Mouse (Mus musculus): Measurements from ENCODE around the gene Gabbr2. TPM values are rescaled to one million over a fixed set of nuclear protein-coding genes. Genes with fewer than 3 reads are reported as not detected.

Gene Gabbr2
- polyA plus RNA-seq, 1 experiment from 2014 or later, result 0.54 TPM

- H3K4me1 ChIP-seq (replicated peaks; ENCODE audit: control insufficient read depth, insufficient read depth, low read length), result 0 out of 2 replicates have a peak, but pooled peaks cover 3% of the 10 kb centered on the region
- H3K9me3 ChIP-seq (ENCODE audit: control insufficient read depth, low read length), result no peaks in the 10 kb centered on the region
These were observed 359.2 kb downstream of the Gabbr2 start for GRCm38 (mm10) chr4:46632465-46632864.

GRCm38 (mm10) chr4:46630390-46630789 is 361.3 kb downstream of the Gabbr2 start:
- no peaks in the 10 kb centered on the region for H3K27me3 ChIP-seq (ENCODE audit: control insufficient read depth, insufficient read depth, low read length)
- 0 out of 2 replicates have a peak, but pooled peaks cover 3% of the 10 kb centered on the region for H3K4me1 ChIP-seq (replicated peaks; ENCODE audit: control insufficient read depth, insufficient read depth, low read length)
- H3K9ac ChIP-seq (ENCODE audit: low read depth, low read length), result no peak overlapping the region
- ATAC-seq (ENCODE audit: low FRiP score) (no peak), DNase-seq (ENCODE audit: low spot score) (no peak)
- H3K9me3 ChIP-seq (ENCODE audit: control insufficient read depth, low read length), result no peaks in the 10 kb centered on the region
- H3K27ac ChIP-seq (ENCODE audit: low read depth, low read length), result no peak overlapping the region
- WGBS, result 59% methylated on average over 9 of the region's 9 CpGs
- no peak overlapping the region for H3K4me3 ChIP-seq (ENCODE audit: low read depth, low read length)
- no peaks in the 10 kb centered on the region for H3K36me3 ChIP-seq (ENCODE audit: control insufficient read depth, insufficient read depth, low read length)
- H3K4me2 ChIP-seq (replicated peaks; ENCODE audit: low read depth, low read length), result no peak overlapping the region

More at GRCm38 (mm10) chr4:46632465-46632864, 359.2 kb downstream of the Gabbr2 start:
- H3K4me3 ChIP-seq (ENCODE audit: low read depth, low read length), result no peak overlapping the region
- H3K4me2 ChIP-seq (replicated peaks; ENCODE audit: low read depth, low read length), result no peak overlapping the region
- ATAC-seq (ENCODE audit: low FRiP score), result no peak
- DNase-seq (ENCODE audit: low spot score), result no peak
- H3K27ac ChIP-seq (ENCODE audit: low read depth, low read length), result no peak overlapping the region
- no peaks in the 10 kb centered on the region for H3K27me3 ChIP-seq (ENCODE audit: control insufficient read depth, insufficient read depth, low read length)
- 71% methylated on average over 2 of the region's 2 CpGs for WGBS
- H3K36me3 ChIP-seq (ENCODE audit: control insufficient read depth, insufficient read depth, low read length), result no peaks in the 10 kb centered on the region
- H3K9ac ChIP-seq (ENCODE audit: low read depth, low read length), result no peak overlapping the region

GRCm38 (mm10) chr4:46628873-46629272 is 362.8 kb downstream of the Gabbr2 start:
- ATAC-seq (ENCODE audit: low FRiP score), result no peak
- H3K36me3 ChIP-seq (ENCODE audit: control insufficient read depth, insufficient read depth, low read length), result no peaks in the 10 kb centered on the region
- 0 out of 2 replicates have a peak, but pooled peaks cover 3% of the 10 kb centered on the region for H3K4me1 ChIP-seq (replicated peaks; ENCODE audit: control insufficient read depth, insufficient read depth, low read length)
- H3K27ac ChIP-seq (ENCODE audit: low read depth, low read length), result no peak overlapping the region
- H3K9ac ChIP-seq (ENCODE audit: low read depth, low read length), result no peak overlapping the region
- no peaks in the 10 kb centered on the region for H3K9me3 ChIP-seq (ENCODE audit: control insufficient read depth, low read length)
- H3K4me3 ChIP-seq (ENCODE audit: low read depth, low read length), result no peak overlapping the region
- no peaks in the 10 kb centered on the region for H3K27me3 ChIP-seq (ENCODE audit: control insufficient read depth, insufficient read depth, low read length)
- no peak for DNase-seq (ENCODE audit: low spot score)
- no peak overlapping the region for H3K4me2 ChIP-seq (replicated peaks; ENCODE audit: low read depth, low read length)
- WGBS, result 48% methylated on average over 9 of the region's 9 CpGs

GRCm38 (mm10) chr4:46628081-46628480 is 363.6 kb downstream of the Gabbr2 start:
- no peak overlapping the region for H3K9ac ChIP-seq (ENCODE audit: low read depth, low read length)
- ATAC-seq (ENCODE audit: low FRiP score) (no peak), DNase-seq (ENCODE audit: low spot score) (no peak)
- no peaks in the 10 kb centered on the region for H3K36me3 ChIP-seq (ENCODE audit: control insufficient read depth, insufficient read depth, low read length)
- 0 out of 2 replicates have a peak, but pooled peaks cover 3% of the 10 kb centered on the region for H3K4me1 ChIP-seq (replicated peaks; ENCODE audit: control insufficient read depth, insufficient read depth, low read length)
- H3K9me3 ChIP-seq (ENCODE audit: control insufficient read depth, low read length), result no peaks in the 10 kb centered on the region
- no peak overlapping the region for H3K4me3 ChIP-seq (ENCODE audit: low read depth, low read length)
- no peak overlapping the region for H3K4me2 ChIP-seq (replicated peaks; ENCODE audit: low read depth, low read length)
- 82% methylated on average over 11 of the region's 11 CpGs for WGBS
- H3K27me3 ChIP-seq (ENCODE audit: control insufficient read depth, insufficient read depth, low read length), result no peaks in the 10 kb centered on the region
- H3K27ac ChIP-seq (ENCODE audit: low read depth, low read length), result no peak overlapping the region

- no peaks in the 10 kb centered on the region for H3K9me3 ChIP-seq (ENCODE audit: control insufficient read depth, low read length)
- ATAC-seq (ENCODE audit: low FRiP score) (no peak), DNase-seq (ENCODE audit: low spot score) (no peak)
- H3K4me2 ChIP-seq (replicated peaks; ENCODE audit: low read depth, low read length), result no peak overlapping the region
- no peak overlapping the region for H3K9ac ChIP-seq (ENCODE audit: low read depth, low read length)
- no peak overlapping the region for H3K4me3 ChIP-seq (ENCODE audit: low read depth, low read length)
- 0 out of 2 replicates have a peak, but pooled peaks cover 6% of the 10 kb centered on the region for H3K4me1 ChIP-seq (replicated peaks; ENCODE audit: control insufficient read depth, insufficient read depth, low read length)
- WGBS, result 77% methylated on average over 10 of the region's 10 CpGs
- no peak overlapping the region for H3K27ac ChIP-seq (ENCODE audit: low read depth, low read length)
- no peaks in the 10 kb centered on the region for H3K27me3 ChIP-seq (ENCODE audit: control insufficient read depth, insufficient read depth, low read length)
- no peaks in the 10 kb centered on the region for H3K36me3 ChIP-seq (ENCODE audit: control insufficient read depth, insufficient read depth, low read length)
These were observed 366.6 kb downstream of the Gabbr2 start for GRCm38 (mm10) chr4:46625101-46625500.

- no peak for ATAC-seq (ENCODE audit: low FRiP score)
- no peak for DNase-seq (ENCODE audit: low spot score)
- H3K4me1 ChIP-seq (replicated peaks; ENCODE audit: control insufficient read depth, insufficient read depth, low read length), result 0 out of 2 replicates have a peak, but pooled peaks cover 3% of the 10 kb centered on the region
- no peak overlapping the region for H3K9ac ChIP-seq (ENCODE audit: low read depth, low read length)
- H3K4me3 ChIP-seq (ENCODE audit: low read depth, low read length), result no peak overlapping the region
- WGBS, result 90% methylated on average over 5 of the region's 5 CpGs
- H3K4me2 ChIP-seq (replicated peaks; ENCODE audit: low read depth, low read length), result no peak overlapping the region
- H3K9me3 ChIP-seq (ENCODE audit: control insufficient read depth, low read length), result no peaks in the 10 kb centered on the region
- no peak overlapping the region for H3K27ac ChIP-seq (ENCODE audit: low read depth, low read length)
- no peaks in the 10 kb centered on the region for H3K36me3 ChIP-seq (ENCODE audit: control insufficient read depth, insufficient read depth, low read length)
- no peaks in the 10 kb centered on the region for H3K27me3 ChIP-seq (ENCODE audit: control insufficient read depth, insufficient read depth, low read length)
These were observed 368.7 kb downstream of the Gabbr2 start for GRCm38 (mm10) chr4:46623007-46623406.

GRCm38 (mm10) chr4:46620946-46621345 is 370.7 kb downstream of the Gabbr2 start:
- WGBS, result 81% methylated on average over 8 of the region's 8 CpGs
- no peaks in the 10 kb centered on the region for H3K36me3 ChIP-seq (ENCODE audit: control insufficient read depth, insufficient read depth, low read length)
- no peak overlapping the region for H3K4me2 ChIP-seq (replicated peaks; ENCODE audit: low read depth, low read length)
- H3K4me1 ChIP-seq (replicated peaks; ENCODE audit: control insufficient read depth, insufficient read depth, low read length), result 0 out of 2 replicates have a peak, but pooled peaks cover 3% of the 10 kb centered on the region
- no peaks in the 10 kb centered on the region for H3K9me3 ChIP-seq (ENCODE audit: control insufficient read depth, low read length)
- DNase-seq (ENCODE audit: low spot score), result no peak
- no peak overlapping the region for H3K27ac ChIP-seq (ENCODE audit: low read depth, low read length)
- no peak overlapping the region for H3K9ac ChIP-seq (ENCODE audit: low read depth, low read length)
- H3K4me3 ChIP-seq (ENCODE audit: low read depth, low read length), result no peak overlapping the region
- no peak for ATAC-seq (ENCODE audit: low FRiP score)
- H3K27me3 ChIP-seq (ENCODE audit: control insufficient read depth, insufficient read depth, low read length), result no peaks in the 10 kb centered on the region

GRCm38 (mm10) chr4:46620330-46620729 is 371.3 kb downstream of the Gabbr2 start:
- ATAC-seq (ENCODE audit: low FRiP score) (no peak), DNase-seq (ENCODE audit: low spot score) (peak; percentile 71)
- Histone ChIP-seq H3K4me1 (replicated peaks; ENCODE audit: control insufficient read depth, insufficient read depth, low read length) (0 out of 2 replicates have a peak, but pooled peaks cover 3% of the 10 kb centered on the region), H3K4me3 (ENCODE audit: low read depth, low read length) (no peak overlapping the region; the same call in 1 of the 2 replicates), H3K36me3 (ENCODE audit: control insufficient read depth, insufficient read depth, low read length) (no peaks in the 10 kb centered on the region), H3K4me2 (replicated peaks; ENCODE audit: low read depth, low read length) (peak overlapping the region; percentile 29), H3K9me3 (ENCODE audit: control insufficient read depth, low read length) (no peaks in the 10 kb centered on the region), H3K27me3 (ENCODE audit: control insufficient read depth, insufficient read depth, low read length) (no peaks in the 10 kb centered on the region), H3K9ac (ENCODE audit: low read depth, low read length) (0 out of 2 replicates have a peak overlapping the region, but pooled peaks have one; percentile 7), H3K27ac (ENCODE audit: low read depth, low read length) (no peak overlapping the region)
- 12% methylated on average over 23 of the region's 23 CpGs for WGBS

GRCm38 (mm10) chr4:46618196-46618817 is 373.4 kb downstream of the Gabbr2 start:
- 0 out of 2 replicates have a peak, but pooled peaks cover 3% of the 10 kb centered on the region for H3K4me1 ChIP-seq (replicated peaks; ENCODE audit: control insufficient read depth, insufficient read depth, low read length)
- H3K27me3 ChIP-seq (ENCODE audit: control insufficient read depth, insufficient read depth, low read length), result no peaks in the 10 kb centered on the region

More at GRCm38 (mm10) chr4:46618196-46618817, 373.4 kb downstream of the Gabbr2 start:
- no peak overlapping the region for H3K27ac ChIP-seq (ENCODE audit: low read depth, low read length)
- no peak overlapping the region for H3K9ac ChIP-seq (ENCODE audit: low read depth, low read length)
- 59% methylated on average over 11 of the region's 11 CpGs for WGBS
- H3K36me3 ChIP-seq (ENCODE audit: control insufficient read depth, insufficient read depth, low read length), result no peaks in the 10 kb centered on the region
- DNase-seq (ENCODE audit: low spot score) (no peak), ATAC-seq (ENCODE audit: low FRiP score) (no peak)
- no peak overlapping the region for H3K4me2 ChIP-seq (replicated peaks; ENCODE audit: low read depth, low read length)
- H3K4me3 ChIP-seq (ENCODE audit: low read depth, low read length), result no peak overlapping the region
- H3K9me3 ChIP-seq (ENCODE audit: control insufficient read depth, low read length), result no peaks in the 10 kb centered on the region

Data from hindbrain, embryonic 11.5 days (tissue).